9 mouse cellular contexts compared by ENCODE assay signal in genomic region chr19:46452052-46452827, GRCm38 (mm10). TPM values are rescaled to one million over a fixed set of nuclear protein-coding genes. Genes with fewer than 3 reads are reported as not detected.
DNase-seq lines count a peak whose midpoint lies in the region; ATAC-seq and TF ChIP-seq lines count a peak whose summit lies in the region.
"Had no signal": no experiment of that assay in that cellular context is flagged by ENCODE, and none has a peak within 500 bp of the region (broad histone marks: within the 10 kb centered on the region; RNA-seq: fewer than 3 reads in every experiment).

No protein-coding gene starts in this region.

- no peaks in the 10 kb centered on the region for H3K27me3 ChIP-seq in liver, embryonic 11.5 days (replicated peaks; ENCODE audit: control insufficient read depth, insufficient read depth, low read length)
- no peaks in the 10 kb centered on the region for H3K27me3 ChIP-seq in forebrain, embryonic 13.5 days
- H3K27me3 ChIP-seq in splenic B cell, adult 2 months (ENCODE audit: control insufficient read depth, insufficient read depth, low read length, poor library complexity, severe bottlenecking): no peaks in the 10 kb centered on the region

- no peak overlapping the region for H3K9ac ChIP-seq in liver, embryonic 11.5 days (ENCODE audit: low read depth, low read length)
- no peak overlapping the region for H3K9ac ChIP-seq in forebrain, embryonic 13.5 days

- no peaks in the 10 kb centered on the region for H3K9me3 ChIP-seq in liver, embryonic 11.5 days (ENCODE audit: control insufficient read depth, low read length)
- no peaks in the 10 kb centered on the region for H3K9me3 ChIP-seq in forebrain, embryonic 13.5 days (replicated peaks)

- peak; percentile 81 for TF ChIP-seq CTCF in brain, embryonic 14.5 days (IDR thresholded peaks at IDR 0.05; ENCODE audit: borderline replicate concordance, extremely low read depth, insufficient read depth, insufficient read length)

- no peak for ATAC-seq in liver, embryonic 11.5 days (replicated peaks; ENCODE audit: low FRiP score)
- peak; percentile 68 for ATAC-seq in forebrain, embryonic 13.5 days
- ATAC-seq in megakaryocyte progenitor cell, adult 5-6 weeks (replicated peaks; ENCODE audit: poor library complexity): peak; percentile 65

- no peak overlapping the region for H3K4me3 ChIP-seq in liver, embryonic 11.5 days (ENCODE audit: low read depth, low read length)
- no peak overlapping the region for H3K4me3 ChIP-seq in forebrain, embryonic 13.5 days
- H3K4me3 ChIP-seq: myocyte had no signal

- DNase-seq in liver: peak; percentile 47
- DNase-seq in liver, embryonic 11.5 days (ENCODE audit: low spot score): no peak
- DNase-seq in brain, embryonic 14.5 days (ENCODE audit: low read depth): peak; percentile 76
- peak; percentile 70 for DNase-seq in heart, postnatal 4 days
- peak; percentile 78 to 83 for DNase-seq in layer of hippocampus, postnatal 14 days (ENCODE audit: low spot score in 2 of 2)
- peak; percentile 75 for DNase-seq in splenic B cell, adult 2 months (ENCODE audit: low read depth, low spot score)

- peaks cover 56% of the 10 kb centered on the region for H3K4me1 ChIP-seq in liver, embryonic 11.5 days (replicated peaks; ENCODE audit: control insufficient read depth, insufficient read depth, low read length)
- peaks cover 21% of the 10 kb centered on the region for H3K4me1 ChIP-seq in forebrain, embryonic 13.5 days

- no peak overlapping the region for H3K27ac ChIP-seq in liver, embryonic 11.5 days (ENCODE audit: low read depth, low read length)
- peak overlapping the region; percentile 19; the same call in 1 of the 2 replicates for H3K27ac ChIP-seq in forebrain, embryonic 13.5 days

- peaks cover 3% of the 10 kb centered on the region; the same call in 1 of the 2 replicates for H3K36me3 ChIP-seq in liver, embryonic 11.5 days (ENCODE audit: control insufficient read depth, insufficient read depth, low read length)
- peaks cover 42% of the 10 kb centered on the region for H3K36me3 ChIP-seq in forebrain, embryonic 13.5 days (ENCODE audit: poor library complexity, severe bottlenecking)
- no peaks in the 10 kb centered on the region; the same call in 1 of the 2 replicates for H3K36me3 ChIP-seq in splenic B cell, adult 2 months (ENCODE audit: control insufficient read depth, insufficient read depth, low read length, poor library complexity, severe bottlenecking)

- no peak for TF ChIP-seq POLR2A in brain, embryonic 14.5 days (IDR thresholded peaks at IDR 0.05; ENCODE audit: borderline replicate concordance, extremely low read depth, insufficient read depth, insufficient read length, poor library complexity, severe bottlenecking)

- H3K4me2 ChIP-seq in liver, embryonic 11.5 days: no peak overlapping the region
- H3K4me2 ChIP-seq in forebrain, embryonic 13.5 days: no peak overlapping the region

- 43% methylated on average over 10 of the region's 10 CpGs for WGBS in liver, embryonic 11.5 days
- WGBS in forebrain, embryonic 13.5 days: 38% methylated on average over 10 of the region's 10 CpGs

RNA-seq across cellular contexts. Expression of gene Trim8, which starts 49.3 kb away (rescaled TPM):
- polyA plus RNA-seq in liver, embryonic 11.5 days (2014; fragmentation: Nextera tagmentation; extraction: Ambion mirVana): 22.9 and 24.1 TPM in 2 replicates
- 35.3 and 63.0 TPM in 2 replicates for polyA plus RNA-seq in brain, embryonic 14.5 days (2012; rRNA removed)
- polyA plus RNA-seq in forebrain, embryonic 13.5 days (2015; fragmentation: Nextera tagmentation; extraction: Ambion mirVana): 22.5 and 22.6 TPM in 2 replicates
- total RNA-seq in heart, postnatal 4 days (2021): 10 to 100 TPM; 50.1 to 53.8 TPM
- total RNA-seq in layer of hippocampus, postnatal 14 days (2021): 100 to 1,000 TPM in 1 of 2 experiments, 10 to 100 TPM in 1; 98.9 to 110 TPM
- 9.7 and 18.0 TPM in 2 replicates for total RNA-seq in megakaryocyte progenitor cell, adult 5-6 weeks (2015)
- total RNA-seq in megakaryocyte progenitor cell, adult 5-6 weeks (2017): 12.8 and 12.9 TPM in 2 replicates

RNA-seq across cellular contexts. Expression of gene Sufu, which starts 55.5 kb away (rescaled TPM):
- polyA plus RNA-seq in liver, embryonic 11.5 days (2014; fragmentation: Nextera tagmentation; extraction: Ambion mirVana): 22.8 and 24.7 TPM in 2 replicates
- polyA plus RNA-seq in brain, embryonic 14.5 days (2012; rRNA removed): 21.8 and 26.0 TPM in 2 replicates
- polyA plus RNA-seq in forebrain, embryonic 13.5 days (2015; fragmentation: Nextera tagmentation; extraction: Ambion mirVana): 28.0 and 30.3 TPM in 2 replicates
- total RNA-seq in heart, postnatal 4 days (2021): 10 to 100 TPM; 17.0 to 19.1 TPM
- 10 to 100 TPM; 21.1 to 23.8 TPM for total RNA-seq in layer of hippocampus, postnatal 14 days (2021)
- total RNA-seq in megakaryocyte progenitor cell, adult 5-6 weeks (2015): 12.9 and 14.9 TPM in 2 replicates
- total RNA-seq in megakaryocyte progenitor cell, adult 5-6 weeks (2017): 6.6 and 7.0 TPM in 2 replicates

RNA-seq across cellular contexts. Expression of gene Actr1a, which starts 56.7 kb away (rescaled TPM):
- polyA plus RNA-seq in liver, embryonic 11.5 days (2014; fragmentation: Nextera tagmentation; extraction: Ambion mirVana): 90.6 and 103 TPM in 2 replicates
- 224 and 264 TPM in 2 replicates for polyA plus RNA-seq in brain, embryonic 14.5 days (2012; rRNA removed)
- polyA plus RNA-seq in forebrain, embryonic 13.5 days (2015; fragmentation: Nextera tagmentation; extraction: Ambion mirVana): 285 and 307 TPM in 2 replicates
- total RNA-seq in heart, postnatal 4 days (2021): 100 to 1,000 TPM; 126 to 130 TPM
- total RNA-seq in layer of hippocampus, postnatal 14 days (2021): 100 to 1,000 TPM; 207 to 220 TPM
- total RNA-seq in megakaryocyte progenitor cell, adult 5-6 weeks (2015): 46.0 and 52.2 TPM in 2 replicates
- 76.3 and 87.6 TPM in 2 replicates for total RNA-seq in megakaryocyte progenitor cell, adult 5-6 weeks (2017)
